Mouse (Mus musculus) neural tube, embryonic 11.5 days (tissue): ENCODE results near the gene Mogat1. TPM values are rescaled to one million over a fixed set of nuclear protein-coding genes. Genes with fewer than 3 reads are reported as not detected.
"Not testable (repeated sequence)": the region's sequence is repeated elsewhere in the genome, so short reads cannot be mapped to it uniquely, and the experiment has no call there.

ENCODE experiments used
- ATAC-seq: fragments of 200-750 bp; cut with Nextera tagmentation; 2 replicates; pipeline ENCODE4 v1.8.0; 2017; ENCODE audit warnings: moderate number of reproducible peaks, mild to moderate bottlenecking, moderate TSS enrichment, moderate library complexity; ENCODE audit not compliant: insufficient read depth, low FRiP score, low TSS enrichment
- DNase-seq: peaks from one replicate; pipeline ENCODE4 v3.0.0-alpha.2; 2015; ENCODE audit warnings: low spot score
- H3K27ac ChIP-seq: fragments of 300-500 bp; sonication (generic); 2 replicates; pipeline ENCODE4 v1.5.1; 2014; ENCODE audit warnings: low read depth, mild to moderate bottlenecking, low read length
- H3K27me3 ChIP-seq: fragments of 300-500 bp; sonication (generic); 2 replicates; pipeline ENCODE4 v1.6.1; 2014; ENCODE audit warnings: mild to moderate bottlenecking, low read length, mixed read lengths; ENCODE audit not compliant: control insufficient read depth, insufficient read depth
- H3K36me3 ChIP-seq: fragments of 300-500 bp; sonication (generic); 2 replicates; pipeline ENCODE4 v1.6.1; 2014; ENCODE audit warnings: mild to moderate bottlenecking, low read length, moderate library complexity, mixed read lengths; ENCODE audit not compliant: control insufficient read depth, insufficient read depth
- H3K4me1 ChIP-seq: fragments of 300-500 bp; sonication (generic); 2 replicates; pipeline ENCODE4 v1.6.1; 2014; ENCODE audit warnings: low read length, mixed read lengths; ENCODE audit not compliant: control insufficient read depth, insufficient read depth
- H3K4me2 ChIP-seq: fragments of 300-500 bp; sonication (generic); 2 replicates; pipeline ENCODE4 v1.6.1; 2014; ENCODE audit warnings: low read depth, mild to moderate bottlenecking, moderate library complexity
- H3K4me3 ChIP-seq: fragments of 300-500 bp; sonication (generic); 2 replicates; pipeline ENCODE4 v1.5.1; 2014; ENCODE audit warnings: low read depth, low read length
- H3K9ac ChIP-seq: fragments of 300-500 bp; sonication (generic); 2 replicates; pipeline ENCODE4 v1.6.1; 2014; ENCODE audit warnings: mild to moderate bottlenecking, low read length
- H3K9me3 ChIP-seq: fragments of 300-500 bp; sonication (generic); 2 replicates; pipeline ENCODE4 v1.6.1; 2016; ENCODE audit warnings: low read length; ENCODE audit not compliant: control insufficient read depth
- WGBS: fragments of 180-500 bp; shearing (Covaris S2); extraction: QIAGEN DNeasy Blood & Tissue Kit; methylation state at CpG from one replicate; pipeline ENCODE4 v1.1.7; 2014; 5-methylcytosine and 5-hydroxymethylcytosine counted together
- polyA plus RNA-seq: library from polyadenylated mRNA; unstranded; fragments of >200 nt; fragmentation: Nextera tagmentation; extraction: Ambion mirVana; gene quantifications from 2 replicates; pipeline ENCODE4 v1.2.1, GENCODE M21; 2014

The Mogat1 gene
- polyA plus RNA-seq, result 0.53 TPM in 1 of 2 replicates, not detected in the other

GRCm38 (mm10) chr1:78510862-78511261, at the start of gene Mogat1:
Mogat1 (plus strand) TSS chr1:78510991.
- H3K36me3 ChIP-seq, result no peaks in the 10 kb centered on the region
- ATAC-seq (no peak), DNase-seq (no peak)
- H3K9me3 ChIP-seq, result no peaks in the 10 kb centered on the region
- peak within 1 kb of the TSS; percentile 48 for H3K4me2 ChIP-seq
- 77% methylated on average over 5 of the region's 5 CpGs for WGBS
- no peaks in the 10 kb centered on the region for H3K27me3 ChIP-seq
- peak within 1 kb of the TSS; percentile 27 for H3K4me3 ChIP-seq
- no peaks in the 10 kb centered on the region for H3K4me1 ChIP-seq
- H3K9ac ChIP-seq, result peak within 1 kb of the TSS; percentile 30
- H3K27ac ChIP-seq, result no peak within 1 kb of the TSS

- ATAC-seq (no peak), DNase-seq (no peak)
- no peak overlapping the region for H3K9ac ChIP-seq
- peaks cover 10% of the 10 kb centered on the region for H3K36me3 ChIP-seq
- 90% methylated on average over 5 of the region's 5 CpGs for WGBS
- H3K4me2 ChIP-seq, result no peak overlapping the region
- no peaks in the 10 kb centered on the region for H3K27me3 ChIP-seq
- no peak overlapping the region for H3K4me3 ChIP-seq
- H3K9me3 ChIP-seq, result no peaks in the 10 kb centered on the region
- no peak overlapping the region for H3K27ac ChIP-seq
- H3K4me1 ChIP-seq, result no peaks in the 10 kb centered on the region
These were observed 38.4 kb upstream of the Mogat1 start for GRCm38 (mm10) chr1:78472441-78472840.

GRCm38 (mm10) chr1:78483430-78483829, 27.4 kb upstream of the Mogat1 start:
- Histone ChIP-seq H3K27me3 (no peaks in the 10 kb centered on the region), H3K4me2 (no peak overlapping the region), H3K36me3 (no peaks in the 10 kb centered on the region; the same call in 1 of the 2 replicates), H3K4me3 (no peak overlapping the region), H3K27ac (no peak overlapping the region), H3K4me1 (peaks cover 6% of the 10 kb centered on the region; the same call in 1 of the 2 replicates), H3K9ac (no peak overlapping the region), H3K9me3 (no peaks in the 10 kb centered on the region)
- ATAC-seq, result no peak
- WGBS, result 87% methylated on average over 3 of the region's 3 CpGs
- DNase-seq, result no peak

- Histone ChIP-seq H3K4me3 (no peak overlapping the region), H3K4me1 (peaks cover 6% of the 10 kb centered on the region; the same call in 1 of the 2 replicates), H3K9ac (no peak overlapping the region), H3K27ac (no peak overlapping the region), H3K9me3 (no peaks in the 10 kb centered on the region), H3K36me3 (no peaks in the 10 kb centered on the region; the same call in 1 of the 2 replicates), H3K4me2 (no peak overlapping the region), H3K27me3 (no peaks in the 10 kb centered on the region)
- no peak for DNase-seq
- no peak for ATAC-seq
- WGBS, result 68% methylated on average over 2 of the region's 2 CpGs
These were observed 26.4 kb upstream of the Mogat1 start for GRCm38 (mm10) chr1:78484361-78484760.

- ATAC-seq (no peak), DNase-seq (no peak)
- Histone ChIP-seq H3K9ac (peak overlapping the region; percentile 83), H3K4me3 (peak overlapping the region; percentile 89), H3K27me3 (no peaks in the 10 kb centered on the region), H3K36me3 (no peaks in the 10 kb centered on the region), H3K27ac (no peak overlapping the region), H3K4me2 (peak overlapping the region; percentile 58), H3K9me3 (no peaks in the 10 kb centered on the region), H3K4me1 (peaks cover 8% of the 10 kb centered on the region)
- WGBS, result under 1% methylated on average over 28 of the region's 28 CpGs
These were observed 22.4 kb upstream of the Mogat1 start for GRCm38 (mm10) chr1:78488427-78488751.

GRCm38 (mm10) chr1:78488752-78489492, 21.9 kb upstream of the Mogat1 start, which contains the start of gene Farsb:
Farsb (minus strand) TSS chr1:78488897.
- DNase-seq (peak; percentile 91), ATAC-seq (peak; percentile 96)
- Histone ChIP-seq H3K4me2 (peak within 1 kb of the TSS; percentile 58), H3K4me3 (peak within 1 kb of the TSS; percentile 89), H3K27ac (no peak within 1 kb of the TSS), H3K4me1 (peaks cover 8% of the 10 kb centered on the region), H3K9me3 (no peaks in the 10 kb centered on the region), H3K9ac (peak within 1 kb of the TSS; percentile 83), H3K36me3 (no peaks in the 10 kb centered on the region), H3K27me3 (no peaks in the 10 kb centered on the region)
- under 1% methylated on average over 31 of the region's 31 CpGs for WGBS

- Histone ChIP-seq H3K9me3 (no peaks in the 10 kb centered on the region), H3K9ac (no peak overlapping the region), H3K4me1 (peaks cover 8% of the 10 kb centered on the region), H3K27me3 (no peaks in the 10 kb centered on the region), H3K27ac (no peak overlapping the region), H3K4me3 (no peak overlapping the region), H3K4me2 (no peak overlapping the region), H3K36me3 (no peaks in the 10 kb centered on the region)
- DNase-seq (no peak), ATAC-seq (no peak)
- WGBS, result 90% methylated on average over 1 of the region's 1 CpGs
These were observed 20.6 kb upstream of the Mogat1 start for GRCm38 (mm10) chr1:78490143-78490542.

GRCm38 (mm10) chr1:78501036-78501435, 9.8 kb upstream of the Mogat1 start:
- ATAC-seq, result no peak
- Histone ChIP-seq H3K9me3 (no peaks in the 10 kb centered on the region), H3K27ac (no peak overlapping the region), H3K36me3 (no peaks in the 10 kb centered on the region), H3K4me3 (no peak overlapping the region), H3K4me1 (no peaks in the 10 kb centered on the region), H3K27me3 (no peaks in the 10 kb centered on the region), H3K4me2 (no peak overlapping the region), H3K9ac (no peak overlapping the region)
- no peak for DNase-seq
- WGBS, result 95% methylated on average over 16 of the region's 16 CpGs

- H3K36me3 ChIP-seq, ATAC-seq, H3K9me3 ChIP-seq, H3K9ac ChIP-seq, H3K4me2 ChIP-seq, DNase-seq, H3K4me1 ChIP-seq, H3K27me3 ChIP-seq, H3K4me3 ChIP-seq, H3K27ac ChIP-seq: not testable (repeated sequence)
- WGBS, result 90% methylated on average over 12 of the region's 12 CpGs
These were observed 8.9 kb upstream of the Mogat1 start for GRCm38 (mm10) chr1:78501856-78502255.
